Mouse (Mus musculus) ZHBTc4 (cell line): ENCODE data around the gene Arhgef6.
A peak's percentile ranks its signal among the peaks of the same experiment; 100 is the strongest.

Experiments
- DNase-seq: peaks from one replicate; pipeline ENCODE4 v3.0.0-alpha.2; 2011; ENCODE audit warnings: low read depth, low spot score

The Arhgef6 gene

DNA sequence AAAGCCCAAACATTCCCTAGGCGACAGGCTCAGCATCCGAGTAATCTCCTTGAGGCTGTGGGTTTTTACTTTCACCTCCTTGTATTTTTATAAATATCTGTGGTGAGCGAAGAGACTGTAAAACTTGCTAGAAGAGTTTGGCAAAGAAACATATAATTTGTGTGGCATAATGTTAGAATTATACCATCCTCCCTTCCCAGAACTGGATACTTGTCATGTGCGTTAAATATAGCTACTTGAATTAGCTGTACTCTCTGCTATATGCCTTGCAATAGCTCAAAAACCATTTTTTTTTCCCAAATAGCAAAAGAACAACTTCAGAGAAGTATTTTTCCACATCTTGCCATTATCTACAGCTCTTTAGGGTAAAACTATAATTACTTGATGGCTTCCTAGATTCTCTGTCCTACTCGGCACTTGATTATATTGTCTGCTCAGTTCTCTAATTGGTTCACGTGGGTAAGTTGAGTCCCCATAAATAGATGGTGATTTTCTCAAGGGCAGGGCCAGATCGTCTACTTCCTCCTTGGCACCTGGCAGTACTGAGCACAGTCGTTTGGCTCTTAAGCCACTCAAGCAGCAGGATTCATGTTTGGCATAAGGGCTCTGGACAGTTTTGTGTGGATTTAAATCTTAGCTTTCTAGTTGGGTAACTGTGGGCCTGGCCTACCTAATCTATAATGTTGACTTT is 35.2 kb downstream of the Arhgef6 start:
- no peak for DNase-seq

DNA sequence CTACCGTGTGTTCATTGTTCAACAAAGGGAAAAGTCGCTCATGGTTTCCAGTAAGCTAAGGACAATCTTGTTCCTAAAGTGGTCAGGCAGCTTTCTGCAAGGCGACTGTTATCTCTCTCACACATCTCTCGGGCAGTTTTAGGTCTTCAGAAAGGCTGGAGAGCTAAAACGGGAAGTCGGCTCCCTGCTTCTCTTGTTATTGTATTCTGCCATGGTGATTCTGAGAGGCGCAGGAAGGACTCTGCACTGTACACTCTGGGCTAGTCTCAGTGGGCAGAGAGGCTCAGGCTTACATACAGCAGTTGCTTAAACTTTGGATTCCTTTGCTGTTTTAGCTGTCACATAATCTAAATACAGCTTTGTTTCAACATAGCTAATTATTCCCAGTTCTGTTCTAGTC is 39.6 kb downstream of the Arhgef6 start:
- no peak for DNase-seq

DNA sequence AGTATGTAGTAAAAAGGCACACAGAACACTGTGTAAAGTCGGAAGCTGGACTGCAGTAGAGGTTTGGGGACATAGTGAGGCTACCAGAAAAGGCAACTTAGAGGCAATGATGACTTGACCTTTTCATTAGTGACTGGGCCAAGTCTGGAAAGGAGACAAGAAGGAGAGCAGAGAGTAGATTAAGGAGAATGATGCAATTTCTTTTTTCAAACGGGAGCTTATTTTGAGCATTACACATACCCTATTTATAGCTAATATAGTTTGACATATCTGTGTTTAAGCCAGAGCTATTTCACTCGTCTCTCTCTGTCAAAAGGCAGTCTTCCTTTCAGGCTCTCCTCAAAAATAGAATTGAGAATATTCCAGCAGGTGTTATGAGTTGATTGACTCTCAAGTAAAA is 50.1 kb downstream of the Arhgef6 start:
- DNase-seq = no peak

DNA sequence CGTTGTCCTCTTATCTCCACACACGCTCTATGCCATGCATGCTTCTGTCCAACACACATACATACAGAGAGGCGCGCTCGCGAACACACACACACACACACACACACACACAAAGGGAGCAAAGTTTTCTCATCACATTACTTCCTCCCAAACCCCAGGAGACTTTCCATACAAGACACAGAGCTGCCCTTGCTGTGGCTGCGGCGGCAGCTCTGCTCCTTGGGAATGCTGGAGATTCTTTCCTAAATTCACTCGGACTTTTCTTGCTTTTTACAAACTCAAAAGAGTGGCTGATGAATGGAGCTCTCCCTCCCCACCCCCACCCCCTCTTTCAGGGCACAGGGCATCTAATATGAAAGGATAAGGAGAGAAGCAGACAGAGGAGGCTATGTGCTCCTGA is 52.2 kb downstream of the Arhgef6 start:
- no peak for DNase-seq

DNA sequence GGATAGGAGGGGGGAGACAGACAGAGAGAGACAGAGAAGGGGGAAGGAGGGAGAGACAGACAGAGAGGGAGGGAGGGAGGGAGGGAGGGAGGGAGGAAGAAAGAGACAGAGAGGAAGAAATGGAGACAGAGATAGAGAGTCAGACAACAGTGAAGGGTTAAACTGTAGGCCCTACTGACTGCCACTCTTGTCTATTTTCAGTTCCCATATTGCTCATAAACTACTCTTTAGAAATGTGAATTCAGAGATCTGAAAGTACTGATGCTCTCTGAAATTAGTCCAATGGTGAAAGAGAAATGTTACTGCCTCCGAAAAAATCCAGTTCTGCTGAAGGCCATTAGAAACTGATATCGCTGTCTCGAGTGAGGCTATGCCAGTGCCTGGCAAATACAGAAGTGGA is 56.3 kb downstream of the Arhgef6 start:
- DNase-seq = no peak

DNA sequence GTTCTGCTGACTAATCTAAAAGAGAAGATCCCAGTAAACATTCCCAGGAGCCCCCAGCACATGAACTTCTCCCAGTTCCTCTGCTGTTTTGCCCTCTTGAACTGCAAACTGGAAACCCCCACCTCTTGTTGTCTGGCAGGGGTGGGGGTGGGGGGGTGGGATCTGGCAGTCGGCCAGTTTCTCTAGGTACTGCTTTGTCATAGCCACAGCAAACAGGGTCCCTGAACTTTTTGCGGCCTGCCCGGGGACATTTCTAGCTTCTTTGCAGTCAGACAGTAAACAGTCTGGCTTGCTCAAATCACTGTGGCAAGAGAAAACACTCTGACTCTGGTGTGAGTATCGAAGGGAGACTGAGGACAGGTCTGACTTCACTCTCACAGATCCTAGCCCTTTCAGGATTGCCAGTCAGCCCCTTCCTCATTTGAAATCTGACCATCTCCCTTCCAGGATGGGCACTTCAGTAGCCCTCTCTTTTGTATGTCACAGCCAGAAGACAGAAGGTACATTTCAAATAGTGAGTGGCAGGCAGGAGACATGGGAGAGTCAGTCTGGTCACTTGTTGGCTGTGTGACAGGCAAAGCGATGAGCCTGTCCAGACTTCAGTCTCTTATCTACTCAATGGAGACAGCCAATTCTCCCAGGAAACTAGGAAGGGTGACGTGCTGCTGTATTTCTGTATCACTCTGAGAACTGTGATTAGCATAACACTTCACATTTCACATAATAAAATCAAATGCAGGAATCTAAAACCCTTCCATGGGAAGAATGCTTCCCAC is 60.8 kb downstream of the Arhgef6 start:
- DNase-seq = no peak

DNA sequence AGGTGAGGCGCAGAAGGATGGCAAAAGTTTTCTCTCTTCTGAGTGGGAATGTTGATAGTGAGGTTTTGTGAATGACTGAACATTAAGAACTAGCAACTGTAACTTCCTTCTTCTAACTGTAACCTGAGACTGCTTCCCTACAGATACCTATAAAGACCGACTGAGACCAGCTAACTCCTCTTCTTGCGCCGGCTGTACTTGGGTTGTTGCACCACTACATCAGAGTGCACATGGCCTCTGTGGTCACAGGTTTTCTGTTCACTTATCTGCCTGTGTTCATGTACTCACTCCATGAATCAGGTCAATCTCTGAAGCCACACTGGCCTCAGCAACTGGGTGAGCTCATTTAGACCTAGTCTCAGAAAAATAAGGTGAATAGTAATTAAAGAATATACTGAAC is 75.0 kb downstream of the Arhgef6 start:
- no peak for DNase-seq

DNA sequence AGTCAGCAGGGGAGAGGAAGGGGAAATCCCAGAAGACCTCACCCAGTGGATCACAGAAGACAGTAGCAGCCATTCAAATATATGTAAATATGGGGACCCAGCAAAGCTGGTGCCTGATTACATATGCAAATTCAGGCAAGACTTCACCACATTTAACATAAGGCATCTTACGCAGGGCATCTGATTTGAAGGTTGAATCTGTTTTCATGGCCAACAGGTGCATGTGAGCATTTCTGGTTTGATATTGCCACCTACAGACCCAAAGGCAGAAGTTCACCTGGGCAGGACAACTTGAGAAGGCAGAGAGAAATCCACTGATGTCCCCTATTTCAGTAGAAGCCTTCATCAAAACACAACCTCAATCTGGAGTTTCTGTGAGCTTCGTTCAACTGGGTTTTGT is 77.8 kb downstream of the Arhgef6 start:
- peak; percentile 35 for DNase-seq

DNA sequence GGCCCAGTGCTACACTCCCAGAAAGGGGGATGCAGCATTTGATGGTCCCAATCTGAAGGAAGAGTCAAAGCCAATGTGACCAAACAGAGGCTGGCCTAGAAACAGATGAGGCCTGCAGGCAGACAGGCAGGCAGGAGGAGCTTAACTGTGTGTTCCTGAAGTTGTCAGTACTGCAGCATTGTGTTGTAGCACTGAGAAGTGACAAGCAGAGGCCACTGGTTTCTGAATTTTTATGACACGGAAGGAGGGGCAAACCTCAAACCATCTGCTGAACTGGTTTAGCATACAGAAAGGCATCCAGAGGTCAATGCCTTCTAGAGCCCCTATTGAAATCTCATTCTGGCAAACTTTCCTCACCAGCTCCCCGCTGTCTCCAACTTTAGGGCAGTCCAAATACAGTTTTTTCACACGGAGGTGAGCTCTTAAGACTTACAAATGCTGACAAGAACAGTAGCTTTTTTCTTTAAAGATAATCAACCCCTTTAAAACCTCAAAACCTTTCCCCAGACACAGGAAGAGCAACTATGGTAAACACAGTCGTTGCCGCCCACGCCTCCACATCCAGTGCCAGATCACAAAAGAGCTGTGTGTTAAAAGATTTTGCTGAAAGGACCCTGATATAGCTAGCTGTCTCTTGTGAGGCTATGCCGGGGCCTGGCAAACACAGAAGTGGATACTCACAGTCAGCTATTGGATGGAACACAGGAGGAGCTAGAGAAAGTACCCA is 85.0 kb downstream of the Arhgef6 start:
- DNase-seq = peak; percentile 1

DNA sequence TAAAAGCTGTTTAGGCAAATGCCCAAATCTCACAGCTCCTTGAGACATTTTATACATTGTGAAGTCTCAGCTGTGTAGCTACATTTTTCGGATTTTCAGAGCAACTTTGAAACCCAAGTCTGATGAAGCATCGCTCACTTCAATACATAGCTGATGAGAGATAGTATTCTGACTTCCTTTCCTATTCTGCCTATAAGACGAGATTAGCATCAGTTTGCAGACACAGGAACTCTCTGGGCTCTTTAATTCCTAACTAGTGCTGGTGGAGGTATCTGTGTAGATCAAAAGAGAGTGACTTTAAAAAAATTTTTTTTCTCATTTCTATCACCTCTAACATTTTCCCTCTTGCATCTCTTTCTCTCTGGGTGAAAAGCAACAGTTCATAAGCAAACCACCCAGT is 100.0 kb downstream of the Arhgef6 start:
- DNase-seq = no peak

DNA sequence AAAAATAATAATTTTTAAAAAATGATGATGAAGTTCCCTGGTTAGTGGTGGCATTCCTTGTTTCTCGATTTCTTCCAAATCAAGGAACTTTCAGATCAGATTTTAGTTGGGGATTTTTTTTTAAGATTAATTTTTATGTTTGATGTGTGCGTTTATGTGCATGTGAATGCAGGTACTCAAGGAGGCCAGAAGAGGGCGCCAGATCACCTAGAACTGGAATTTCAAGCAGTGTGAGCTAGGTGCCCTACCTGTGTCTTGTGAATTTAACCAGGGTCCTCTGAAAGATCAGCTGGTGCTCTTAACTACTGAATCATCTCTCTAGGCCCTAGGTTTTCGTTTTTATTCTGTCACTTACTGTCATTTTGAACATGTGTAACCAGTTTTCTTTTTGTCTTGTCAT is 102.5 kb downstream of the Arhgef6 start:
- DNase-seq = peak; percentile 46

DNA sequence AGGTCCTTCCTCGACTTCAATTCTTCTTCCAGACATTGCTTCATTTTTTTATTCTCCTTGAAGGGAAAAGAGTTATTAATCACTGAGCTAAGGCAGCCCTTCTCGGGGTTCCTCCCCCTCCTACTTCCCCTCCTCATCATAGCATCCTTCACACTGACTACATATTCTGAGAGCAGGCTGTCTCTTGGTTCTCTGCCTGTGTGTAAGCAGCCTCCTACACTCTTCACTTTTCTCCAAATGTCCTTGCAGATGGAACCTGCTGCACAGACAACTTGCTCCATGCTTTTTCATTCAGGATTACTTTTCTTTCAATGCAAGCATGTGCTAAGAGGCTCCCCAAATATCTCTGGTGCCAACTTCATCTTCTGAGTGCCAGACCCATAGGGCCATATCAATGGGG is 104.9 kb downstream of the Arhgef6 start:
- DNase-seq = no peak

DNA sequence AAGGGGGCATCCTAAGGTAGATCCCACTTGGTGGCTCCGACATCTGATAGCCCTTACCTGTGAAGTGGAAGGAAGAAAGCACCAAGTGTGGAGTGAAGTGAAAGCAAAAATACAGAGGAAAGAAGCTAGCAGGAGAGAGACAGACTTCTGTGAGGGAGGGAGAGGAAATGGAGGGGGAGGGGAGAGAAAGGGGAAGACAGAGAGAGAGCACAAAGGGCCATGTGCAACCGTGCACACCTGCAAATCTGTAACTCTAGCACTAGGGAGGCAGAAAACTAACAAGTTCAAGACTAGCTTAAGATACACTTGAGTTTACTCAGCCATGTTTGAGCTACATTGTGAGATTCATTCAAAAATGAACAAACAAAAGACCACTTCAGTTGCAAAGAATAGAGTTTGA is 110.4 kb downstream of the Arhgef6 start:
- DNase-seq = no peak

DNA sequence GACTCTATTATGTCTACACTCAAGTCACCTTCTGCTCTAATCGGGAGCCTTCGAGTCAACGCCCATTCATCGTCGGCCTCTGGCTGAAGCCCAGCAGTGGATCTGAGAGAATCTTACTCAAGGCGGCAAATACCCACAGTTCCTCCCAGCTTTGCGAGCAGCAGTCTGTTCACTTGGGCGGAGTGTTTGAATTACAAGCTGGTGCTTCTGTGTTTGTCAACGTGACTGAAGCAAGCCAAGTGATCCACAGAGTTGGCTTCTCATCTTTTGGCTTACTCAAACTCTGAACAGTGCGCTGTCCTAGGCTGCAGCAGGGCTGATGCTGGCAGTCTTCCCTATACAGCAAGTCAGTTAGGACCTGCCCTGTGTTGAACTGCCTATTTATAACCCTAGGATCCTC is 115.2 kb downstream of the Arhgef6 start:
- DNase-seq = no peak

DNA sequence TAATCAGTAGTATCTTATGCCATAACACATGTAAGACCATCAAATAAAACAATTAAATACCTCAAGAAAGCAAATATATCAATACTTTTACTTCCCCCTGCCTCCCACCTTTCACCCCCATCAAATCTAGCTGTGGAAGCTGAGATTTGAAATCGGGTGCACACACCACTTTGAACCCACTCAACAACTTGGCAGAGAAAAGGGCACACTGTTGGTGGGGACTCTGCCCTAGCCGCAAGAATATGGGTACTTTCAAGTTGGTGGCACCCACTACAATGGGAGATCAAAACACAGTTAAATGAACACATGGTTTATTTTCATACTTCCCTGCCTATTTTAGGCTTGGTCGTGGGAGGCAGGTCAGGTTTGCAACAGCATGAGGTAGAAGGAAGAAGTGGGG is 116.6 kb downstream of the Arhgef6 start:
- no peak for DNase-seq

DNA sequence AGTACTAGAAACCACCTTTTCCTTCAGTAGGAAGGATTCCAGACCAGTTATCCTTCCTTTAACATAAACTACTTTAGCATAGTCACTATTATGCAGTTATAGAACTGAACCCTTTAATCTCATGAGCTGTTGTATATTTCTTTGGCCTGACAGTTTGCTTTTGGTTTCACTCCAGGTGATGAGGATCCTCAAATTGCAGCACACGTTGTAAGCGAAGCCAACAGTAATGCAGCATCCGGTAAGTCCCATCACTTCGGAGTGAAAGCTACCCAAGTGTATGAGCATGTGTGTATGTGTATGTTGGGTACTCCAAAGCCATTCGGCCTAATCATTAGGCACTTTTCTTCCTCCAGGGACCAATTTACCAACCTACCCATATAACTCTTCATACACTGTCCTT is 119.0 kb downstream of the Arhgef6 start:
- DNase-seq = no peak

DNA sequence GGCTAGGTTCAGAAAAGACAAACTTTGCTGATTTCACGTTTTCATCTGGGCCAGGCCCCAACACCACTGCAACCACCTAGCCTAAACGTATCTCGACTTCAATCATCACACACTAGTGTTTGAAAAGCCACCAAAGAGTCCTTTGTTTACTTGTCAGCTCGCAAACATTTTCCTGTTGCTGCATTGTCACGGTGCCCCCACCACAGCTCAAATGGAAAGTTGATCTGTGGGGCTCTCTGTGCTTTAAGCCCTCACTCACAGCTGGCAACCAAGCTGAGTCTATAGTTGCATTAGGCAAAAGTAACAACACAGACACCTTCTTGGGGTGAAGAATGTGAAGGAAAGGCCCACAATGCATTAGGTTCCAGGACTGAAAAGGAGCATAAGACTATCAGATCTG is 122.3 kb downstream of the Arhgef6 start:
- no peak for DNase-seq

DNA sequence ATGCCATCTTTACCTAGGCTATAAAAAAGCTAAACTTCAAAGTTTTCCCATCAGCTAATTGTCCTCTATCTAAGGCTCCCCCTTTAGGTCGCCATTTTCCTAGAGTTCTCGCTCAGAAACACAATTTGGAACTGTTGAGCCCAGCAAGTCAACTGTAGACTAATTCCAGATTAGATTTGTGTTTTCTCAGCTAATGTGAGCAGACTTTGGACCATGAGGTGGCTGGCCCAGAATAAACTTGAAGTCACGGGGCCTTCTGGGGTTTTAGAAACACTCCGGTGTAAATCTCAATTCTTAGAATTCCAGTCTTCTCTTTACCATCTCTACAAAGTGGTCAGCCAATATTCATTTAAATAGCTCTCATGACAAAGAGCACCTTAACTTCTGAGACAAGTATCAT is 123.0 kb downstream of the Arhgef6 start:
- DNase-seq = no peak

DNA sequence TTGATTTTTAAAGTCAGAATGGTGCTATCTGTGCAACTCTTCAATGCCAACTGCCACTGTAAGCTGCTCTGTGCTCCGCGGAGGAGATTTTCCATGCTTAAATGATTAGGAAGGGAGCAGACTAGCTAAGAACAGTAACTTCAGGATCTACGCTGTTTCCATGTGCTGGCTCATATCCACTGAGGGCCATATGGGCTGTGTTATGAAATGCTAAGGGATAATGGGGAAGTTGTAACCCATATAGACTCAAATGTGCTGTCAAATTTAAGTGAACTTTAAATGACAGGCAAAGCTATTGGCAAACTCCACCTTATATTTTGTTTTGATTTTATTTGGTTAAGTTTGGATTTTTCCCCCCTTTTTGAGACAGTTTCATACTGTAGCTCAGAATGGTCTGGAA is 125.7 kb downstream of the Arhgef6 start:
- no peak for DNase-seq

DNA sequence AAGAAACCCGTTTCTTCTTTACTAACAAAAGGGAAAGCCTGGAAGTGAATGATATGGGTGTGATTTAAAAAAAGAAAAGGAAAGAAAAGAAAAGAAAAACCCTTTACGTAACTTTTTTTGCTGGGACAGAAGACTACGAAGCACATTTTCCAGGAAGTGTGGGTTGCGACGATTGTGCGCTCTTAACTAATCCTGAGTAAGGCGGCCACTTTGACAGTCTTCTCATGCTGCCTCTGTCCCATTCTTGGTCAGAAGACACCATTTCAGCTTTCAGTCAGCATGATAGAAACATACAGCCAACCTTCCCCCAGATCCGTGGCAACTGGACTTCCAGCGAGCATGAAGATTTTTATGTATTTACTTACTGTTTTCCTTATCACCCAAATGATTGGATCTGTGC is 126.7 kb downstream of the Arhgef6 start, which contains the start of gene Cd40lg:
Gene Cd40lg (plus strand): TSS at position 268 of the 400 bp plus-strand sequence.
- no peak for DNase-seq

DNA sequence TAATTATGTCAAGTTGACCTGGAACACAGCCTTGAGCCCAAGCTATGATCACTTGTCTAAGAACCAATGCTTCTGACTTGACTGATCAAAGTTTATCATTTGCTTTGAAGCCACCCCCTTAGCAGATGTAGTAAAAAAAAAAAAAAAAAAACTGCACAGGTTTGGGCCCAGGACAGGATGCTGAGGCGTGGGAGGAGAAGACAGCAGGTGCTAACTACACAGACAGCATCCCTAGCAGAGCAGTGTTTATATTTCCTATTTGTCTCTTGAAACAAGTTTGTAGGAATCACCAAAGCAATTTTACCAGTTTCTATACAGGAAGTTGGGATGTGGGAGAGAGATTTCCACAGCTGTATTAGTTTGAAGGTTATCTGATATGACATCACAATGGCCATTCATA is 127.9 kb downstream of the Arhgef6 start:
- DNase-seq = no peak

DNA sequence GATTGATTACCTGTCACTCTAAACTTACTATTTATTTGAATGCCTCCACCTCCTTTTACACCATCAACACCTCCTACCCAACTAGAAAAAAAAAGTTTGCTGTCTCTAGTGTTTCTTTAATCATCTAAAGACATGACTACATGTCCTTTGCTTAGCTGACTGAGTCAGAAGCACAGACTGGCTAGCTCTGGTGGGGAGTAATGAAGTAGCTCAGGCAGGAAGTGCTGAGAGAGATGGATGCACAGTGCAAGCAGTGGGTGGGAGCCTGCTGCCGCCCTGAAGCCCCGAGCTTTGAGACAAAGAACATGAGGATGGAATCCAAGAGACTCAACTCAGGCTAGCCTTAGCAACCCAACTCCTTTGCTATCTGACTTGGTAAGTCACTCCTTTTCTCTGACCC is 138.1 kb downstream of the Arhgef6 start:
- DNase-seq = no peak

DNA sequence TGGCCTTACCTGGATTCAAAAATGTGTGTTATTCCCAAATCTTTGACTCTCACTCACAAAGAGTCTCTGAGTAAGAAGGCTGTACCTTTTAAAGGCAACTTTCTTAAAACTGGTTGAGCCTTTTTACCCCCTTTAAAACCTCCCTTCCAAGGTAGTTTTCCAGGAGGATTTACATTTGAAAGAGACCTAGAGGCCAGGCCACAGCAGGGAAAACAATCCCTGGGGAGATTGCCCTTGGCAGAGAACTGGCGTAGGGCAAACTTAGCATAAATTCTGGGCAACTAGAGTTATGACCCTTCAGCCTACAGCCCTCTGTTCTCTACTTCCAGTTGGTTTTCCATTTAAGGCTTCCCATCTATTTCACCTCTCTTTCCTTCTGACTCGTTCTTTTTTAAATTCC is 140.5 kb downstream of the Arhgef6 start:
- peak; percentile 53 for DNase-seq
